Mouse (Mus musculus): ENCODE data around the gene Exosc5. TPM values are rescaled to one million over a fixed set of nuclear protein-coding genes. Genes with fewer than 3 reads are reported as not detected.

Gene Exosc5
- polyA plus RNA-seq, 1 experiment from 2014 or later, result 48.1 TPM

DNA sequence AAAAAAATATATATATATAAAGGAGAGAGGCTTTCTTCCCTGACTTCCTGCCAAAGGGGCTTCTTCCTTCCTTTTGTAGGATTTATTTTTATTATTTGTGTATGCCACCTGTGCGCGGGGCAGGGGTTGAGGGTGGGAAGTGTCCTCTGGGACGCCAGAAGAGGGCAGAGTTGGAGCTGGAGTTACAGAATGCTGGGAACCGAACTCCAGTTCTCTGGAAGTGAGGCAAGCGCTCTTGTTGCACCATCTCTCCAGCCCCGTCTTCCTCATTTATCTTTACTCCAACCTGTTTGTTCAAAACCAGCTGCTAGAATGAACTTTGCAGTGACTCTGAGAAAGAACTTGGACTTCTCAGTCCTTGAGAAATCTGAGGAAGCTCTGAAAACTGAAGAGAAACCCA lies 21.0 kb downstream of the Exosc5 start:
- WGBS, result 10% methylated on average over 6 of the region's 6 CpGs
- H3K27me3 ChIP-seq (ENCODE audit: control insufficient read depth, insufficient read depth, low read length), result peaks cover 18% of the 10 kb centered on the region
- H3K4me3 ChIP-seq (ENCODE audit: low read depth, low read length), result peak overlapping the region; percentile 59; the same call in 1 of the 2 replicates
- no peaks in the 10 kb centered on the region for H3K36me3 ChIP-seq (ENCODE audit: control insufficient read depth, insufficient read depth, low read length)
- no peak overlapping the region for H3K27ac ChIP-seq (ENCODE audit: low read depth, low read length)
- no peak overlapping the region; the same call in 1 of the 2 replicates for H3K9ac ChIP-seq (ENCODE audit: low read depth, low read length)
- peak overlapping the region; percentile 38 for H3K4me2 ChIP-seq (replicated peaks; ENCODE audit: low read depth, low read length)
- DNase-seq (ENCODE audit: low spot score) (peak; percentile 12), ATAC-seq (ENCODE audit: low FRiP score) (no peak)
- H3K9me3 ChIP-seq (ENCODE audit: control insufficient read depth, low read length), result no peaks in the 10 kb centered on the region
- H3K4me1 ChIP-seq (replicated peaks; ENCODE audit: control insufficient read depth, insufficient read depth, low read length), result no peaks in the 10 kb centered on the region

DNA sequence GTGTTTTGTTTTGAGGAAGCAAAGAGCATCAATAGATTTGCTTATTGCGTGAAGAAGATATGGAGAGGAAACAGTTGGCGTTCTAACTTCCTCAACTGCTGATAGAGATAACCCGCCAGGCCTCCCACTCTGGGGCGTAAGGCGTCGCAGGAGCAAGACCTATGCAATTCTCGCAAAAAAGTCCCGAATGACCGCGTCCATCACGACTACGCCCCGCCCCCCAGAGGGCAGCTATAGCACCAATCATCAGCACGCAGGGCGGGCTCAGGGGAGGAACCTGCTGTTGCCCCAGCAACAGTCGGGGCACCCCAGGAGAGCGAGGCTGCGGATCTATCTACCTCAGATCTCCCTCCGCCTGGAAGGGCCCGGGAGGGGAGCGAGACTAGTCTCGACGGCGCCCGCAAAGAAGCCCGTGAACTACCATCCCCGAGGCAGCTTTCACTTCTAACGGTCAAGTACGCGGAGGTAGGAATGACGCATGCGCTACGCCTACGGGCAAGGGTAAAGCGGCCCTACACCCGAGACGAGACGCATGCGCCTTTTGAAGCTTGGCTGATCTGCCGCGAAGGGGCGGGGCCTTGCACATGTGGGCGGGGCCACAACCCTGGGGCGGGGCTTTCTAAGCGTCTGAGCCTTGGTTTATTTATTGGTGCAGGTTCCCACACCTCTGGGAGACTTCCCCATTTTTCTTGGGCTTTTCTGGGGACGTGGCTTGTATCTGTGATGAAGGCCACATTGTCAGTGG lies 21.7 kb downstream of the Exosc5 start, which contains the start of gene B9d2:
TSS of gene B9d2 (plus strand) at position 267 of the 745 bp plus-strand sequence.
- Histone ChIP-seq H3K36me3 (ENCODE audit: control insufficient read depth, insufficient read depth, low read length) (no peaks in the 10 kb centered on the region), H3K4me2 (replicated peaks; ENCODE audit: low read depth, low read length) (peak within 1 kb of the TSS; percentile 38), H3K9ac (ENCODE audit: low read depth, low read length) (peak within 1 kb of the TSS; percentile 65), H3K4me3 (ENCODE audit: low read depth, low read length) (peak within 1 kb of the TSS; percentile 59), H3K27me3 (ENCODE audit: control insufficient read depth, insufficient read depth, low read length) (peaks cover 12% of the 10 kb centered on the region), H3K4me1 (replicated peaks; ENCODE audit: control insufficient read depth, insufficient read depth, low read length) (no peaks in the 10 kb centered on the region), H3K27ac (ENCODE audit: low read depth, low read length) (peak within 1 kb of the TSS; percentile 91), H3K9me3 (ENCODE audit: control insufficient read depth, low read length) (no peaks in the 10 kb centered on the region)
- DNase-seq (ENCODE audit: low spot score) (peak; percentile 95), ATAC-seq (ENCODE audit: low FRiP score) (peak; percentile 98)
- WGBS, result under 1% methylated on average over 46 of the region's 46 CpGs

DNA sequence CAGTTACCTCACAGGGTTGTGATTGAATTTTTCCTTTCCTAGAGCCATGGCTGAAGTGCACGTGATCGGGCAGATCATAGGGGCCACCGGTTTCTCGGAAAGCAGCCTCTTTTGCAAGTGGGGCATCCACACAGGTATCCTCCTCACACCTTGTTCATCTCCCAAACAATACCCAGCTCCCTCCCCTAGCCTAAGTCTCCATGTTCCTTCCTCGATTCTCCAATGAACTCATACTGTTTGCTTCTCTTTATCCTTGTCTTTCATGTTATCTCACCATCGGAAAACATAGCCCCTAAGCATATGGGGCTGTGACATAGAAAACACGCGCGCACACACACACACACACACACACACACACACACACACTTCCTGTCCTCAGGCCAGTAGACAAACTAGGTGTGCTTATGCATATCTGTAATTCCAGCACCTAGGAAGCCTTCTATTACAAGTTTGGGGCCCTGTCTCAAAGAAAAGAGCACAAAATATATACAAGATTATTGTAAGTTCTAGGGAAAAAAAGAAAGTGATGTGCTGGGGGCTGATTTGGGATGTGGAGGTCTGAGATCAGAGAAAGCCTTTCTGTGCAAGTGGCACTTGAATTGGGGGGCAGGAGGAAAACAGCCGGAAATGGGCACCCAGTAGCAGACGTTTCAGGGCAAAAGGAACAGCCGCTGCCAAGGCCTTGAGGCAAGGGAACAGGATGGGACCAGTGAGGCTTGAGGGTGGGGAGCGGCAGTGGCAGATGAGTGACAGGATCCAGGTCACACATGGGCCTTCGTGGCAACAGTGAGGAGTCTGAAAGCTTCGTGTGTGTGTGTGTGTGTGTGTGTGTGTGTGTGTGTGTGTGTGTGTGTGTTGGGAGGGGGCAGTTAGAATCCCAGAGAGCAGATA lies 22.6 kb downstream of the Exosc5 start:
- 63% methylated on average over 15 of the region's 15 CpGs for WGBS
- peak overlapping the region; percentile 8; the same call in 1 of the 2 replicates for H3K4me2 ChIP-seq (replicated peaks; ENCODE audit: low read depth, low read length)
- H3K4me1 ChIP-seq (replicated peaks; ENCODE audit: control insufficient read depth, insufficient read depth, low read length), result no peaks in the 10 kb centered on the region; the same call in 1 of the 2 replicates
- peak overlapping the region; percentile 59; the same call in 1 of the 2 replicates for H3K4me3 ChIP-seq (ENCODE audit: low read depth, low read length)
- no peak; the same call in 1 of the 2 replicates for ATAC-seq (ENCODE audit: low FRiP score)
- H3K27me3 ChIP-seq (ENCODE audit: control insufficient read depth, insufficient read depth, low read length), result peaks cover 15% of the 10 kb centered on the region
- H3K9me3 ChIP-seq (ENCODE audit: control insufficient read depth, low read length), result no peaks in the 10 kb centered on the region
- no peak for DNase-seq (ENCODE audit: low spot score)
- H3K9ac ChIP-seq (ENCODE audit: low read depth, low read length), result no peak overlapping the region
- H3K36me3 ChIP-seq (ENCODE audit: control insufficient read depth, insufficient read depth, low read length), result no peaks in the 10 kb centered on the region
- no peak overlapping the region for H3K27ac ChIP-seq (ENCODE audit: low read depth, low read length)

DNA sequence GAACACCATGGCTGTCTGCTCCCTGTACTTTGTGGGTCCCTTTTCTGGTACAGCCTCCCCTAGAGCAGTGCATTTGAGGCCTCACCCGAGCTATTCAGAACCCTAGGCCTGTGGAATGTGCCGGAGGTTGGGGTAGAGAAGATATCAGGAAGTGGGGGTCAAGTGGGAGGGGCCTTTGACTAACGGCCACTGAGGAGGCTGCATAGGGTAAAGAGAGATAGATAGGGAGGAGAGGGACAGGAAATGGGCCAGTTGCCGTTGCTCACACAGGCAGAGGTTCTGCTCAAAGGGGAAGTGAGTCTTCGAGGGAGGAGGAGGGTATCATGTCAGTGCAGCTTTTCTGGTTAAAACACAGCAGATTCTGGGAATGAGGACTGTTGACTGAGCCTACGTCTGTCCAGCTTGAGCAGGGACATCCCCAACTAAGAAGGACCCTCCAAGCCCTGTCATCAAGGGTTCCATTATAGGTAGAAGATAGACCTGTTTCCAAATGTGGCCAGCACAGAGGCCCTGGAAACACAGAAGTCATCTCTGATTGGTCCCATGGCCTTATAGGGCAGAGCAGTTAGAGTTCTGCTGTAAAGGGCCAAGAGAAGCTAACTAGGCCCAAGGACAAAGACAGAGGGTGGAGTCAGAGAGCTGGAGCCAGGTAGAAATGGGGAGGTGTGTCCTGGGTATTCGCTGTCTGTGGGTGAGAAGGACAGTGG lies 24.7 kb downstream of the Exosc5 start:
- no peak overlapping the region for H3K9ac ChIP-seq (ENCODE audit: low read depth, low read length)
- H3K27me3 ChIP-seq (ENCODE audit: control insufficient read depth, insufficient read depth, low read length), result peaks cover 33% of the 10 kb centered on the region
- 67% methylated on average over 7 of the region's 7 CpGs for WGBS
- H3K27ac ChIP-seq (ENCODE audit: low read depth, low read length), result no peak overlapping the region
- no peaks in the 10 kb centered on the region for H3K36me3 ChIP-seq (ENCODE audit: control insufficient read depth, insufficient read depth, low read length)
- H3K4me1 ChIP-seq (replicated peaks; ENCODE audit: control insufficient read depth, insufficient read depth, low read length), result peaks cover 6% of the 10 kb centered on the region
- ATAC-seq (ENCODE audit: low FRiP score) (no peak), DNase-seq (ENCODE audit: low spot score) (no peak)
- no peak overlapping the region for H3K4me3 ChIP-seq (ENCODE audit: low read depth, low read length)
- no peak overlapping the region for H3K4me2 ChIP-seq (replicated peaks; ENCODE audit: low read depth, low read length)
- no peaks in the 10 kb centered on the region for H3K9me3 ChIP-seq (ENCODE audit: control insufficient read depth, low read length)

DNA sequence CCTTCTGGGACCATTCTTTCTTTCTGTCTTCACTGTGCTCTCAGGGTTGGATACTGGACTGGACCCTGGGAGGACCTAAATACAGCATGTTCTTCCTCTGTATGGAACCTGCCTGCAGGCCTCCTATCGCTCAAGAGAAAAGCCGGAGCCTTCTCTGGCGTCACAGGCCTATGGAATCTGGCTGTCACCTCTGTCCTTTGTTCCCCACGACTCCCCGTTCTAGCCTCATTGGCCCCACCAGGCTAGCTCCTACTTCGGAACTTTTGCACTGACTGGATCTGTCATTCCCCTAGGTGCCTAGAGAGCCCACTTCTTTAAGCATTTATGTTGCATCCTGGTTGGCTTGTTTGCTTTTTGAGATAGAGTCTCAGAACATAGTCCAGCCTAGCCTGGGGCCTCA lies 25.7 kb downstream of the Exosc5 start:
- H3K36me3 ChIP-seq (ENCODE audit: control insufficient read depth, insufficient read depth, low read length), result no peaks in the 10 kb centered on the region
- H3K27me3 ChIP-seq (ENCODE audit: control insufficient read depth, insufficient read depth, low read length), result peaks cover 38% of the 10 kb centered on the region
- H3K27ac ChIP-seq (ENCODE audit: low read depth, low read length), result no peak overlapping the region
- peaks cover 12% of the 10 kb centered on the region for H3K4me1 ChIP-seq (replicated peaks; ENCODE audit: control insufficient read depth, insufficient read depth, low read length)
- ATAC-seq (ENCODE audit: low FRiP score), result no peak
- DNase-seq (ENCODE audit: low spot score), result no peak
- no peaks in the 10 kb centered on the region for H3K9me3 ChIP-seq (ENCODE audit: control insufficient read depth, low read length)
- 86% methylated on average over 6 of the region's 6 CpGs for WGBS
- no peak overlapping the region for H3K4me3 ChIP-seq (ENCODE audit: low read depth, low read length)
- H3K4me2 ChIP-seq (replicated peaks; ENCODE audit: low read depth, low read length), result no peak overlapping the region
- H3K9ac ChIP-seq (ENCODE audit: low read depth, low read length), result no peak overlapping the region

DNA sequence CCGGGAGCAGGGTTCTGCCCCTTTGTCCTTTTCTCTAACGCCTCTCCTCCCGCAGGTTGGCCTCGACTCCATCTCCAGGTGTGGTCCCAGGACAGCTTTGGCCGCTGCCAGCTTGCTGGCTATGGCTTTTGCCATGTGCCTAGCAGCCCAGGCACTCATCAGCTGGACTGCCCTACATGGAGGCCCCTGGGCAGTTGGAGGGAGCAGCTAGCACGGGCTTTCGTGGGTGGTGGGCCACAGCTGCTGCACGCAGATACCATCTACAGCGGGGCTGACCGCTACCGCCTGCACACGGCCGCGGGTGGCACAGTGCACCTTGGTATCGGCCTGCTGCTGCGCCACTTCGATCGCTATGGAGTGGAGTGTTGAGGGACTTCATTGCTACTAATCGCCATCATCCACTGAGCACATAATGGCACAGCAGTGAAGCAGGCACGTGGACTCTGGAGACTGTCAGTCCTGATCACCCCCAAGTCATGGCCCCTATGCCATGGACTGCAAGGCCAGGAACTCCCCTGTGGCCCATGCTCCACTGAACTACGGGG lies 27.0 kb downstream of the Exosc5 start:
- Histone ChIP-seq H3K27ac (ENCODE audit: low read depth, low read length) (no peak overlapping the region), H3K27me3 (ENCODE audit: control insufficient read depth, insufficient read depth, low read length) (peaks cover 47% of the 10 kb centered on the region), H3K4me1 (replicated peaks; ENCODE audit: control insufficient read depth, insufficient read depth, low read length) (peaks cover 12% of the 10 kb centered on the region), H3K9ac (ENCODE audit: low read depth, low read length) (no peak overlapping the region), H3K4me3 (ENCODE audit: low read depth, low read length) (peak overlapping the region; percentile 43; the same call in 1 of the 2 replicates), H3K4me2 (replicated peaks; ENCODE audit: low read depth, low read length) (no peak overlapping the region), H3K36me3 (ENCODE audit: control insufficient read depth, insufficient read depth, low read length) (no peaks in the 10 kb centered on the region), H3K9me3 (ENCODE audit: control insufficient read depth, low read length) (no peaks in the 10 kb centered on the region)
- WGBS, result 64% methylated on average over 21 of the region's 21 CpGs
- ATAC-seq (ENCODE audit: low FRiP score), result no peak
- no peak for DNase-seq (ENCODE audit: low spot score)

DNA sequence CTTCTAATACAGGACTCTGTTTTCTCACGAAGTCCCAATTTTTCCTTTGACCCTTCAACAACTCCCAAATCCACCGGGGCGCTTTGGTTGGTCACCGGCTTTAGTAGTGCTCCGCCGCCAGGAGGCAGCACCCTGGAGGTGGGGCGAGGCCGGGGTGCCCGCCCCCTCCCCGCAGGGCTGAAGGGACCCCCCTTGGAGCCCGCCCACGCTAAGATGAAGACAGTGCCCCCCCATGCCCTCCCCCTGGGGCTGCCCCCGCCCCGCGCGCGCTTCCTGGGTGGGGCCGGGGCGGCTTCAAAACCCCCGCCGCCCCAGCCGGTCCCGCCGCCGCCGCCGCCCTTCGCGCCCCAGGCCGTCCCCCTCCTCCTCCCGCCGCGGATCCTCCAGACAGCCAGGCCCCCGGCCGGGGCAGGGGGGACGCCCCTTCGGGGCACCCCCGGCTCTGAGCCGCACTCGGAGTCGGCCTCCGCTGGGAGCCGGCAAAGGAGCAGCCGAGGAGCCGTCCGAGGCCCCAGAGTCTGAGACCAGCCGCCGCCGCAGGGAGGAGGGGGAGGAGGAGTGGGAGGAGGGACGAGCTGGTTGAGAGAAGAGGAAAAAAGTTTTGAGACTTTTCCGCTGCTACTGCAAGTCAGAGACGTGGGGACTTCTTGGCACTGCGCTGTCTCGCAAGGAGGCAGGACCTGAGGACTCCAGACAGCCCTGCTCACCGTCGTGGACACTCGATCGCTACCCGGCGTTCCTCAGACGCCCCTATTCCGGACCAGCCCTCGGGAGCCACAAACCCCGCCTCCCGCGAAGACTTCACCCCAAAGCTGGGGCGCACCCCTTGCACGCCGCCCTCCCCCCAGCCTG lies 27.9 kb downstream of the Exosc5 start, which contains the start of gene Tgfb1:
TSS of gene Tgfb1 (plus strand) at position 323 of the 852 bp plus-strand sequence.
- H3K9ac ChIP-seq (ENCODE audit: low read depth, low read length), result peak within 1 kb of the TSS; percentile 59
- H3K4me1 ChIP-seq (replicated peaks; ENCODE audit: control insufficient read depth, insufficient read depth, low read length), result peaks cover 12% of the 10 kb centered on the region
- peak; percentile 79 for DNase-seq (ENCODE audit: low spot score)
- under 1% methylated on average over 54 of the region's 69 CpGs for WGBS
- peak within 1 kb of the TSS; percentile 43 for H3K4me3 ChIP-seq (ENCODE audit: low read depth, low read length)
- peak within 1 kb of the TSS; percentile 71 for H3K4me2 ChIP-seq (replicated peaks; ENCODE audit: low read depth, low read length)
- no peaks in the 10 kb centered on the region for H3K9me3 ChIP-seq (ENCODE audit: control insufficient read depth, low read length)
- peaks cover 47% of the 10 kb centered on the region for H3K27me3 ChIP-seq (ENCODE audit: control insufficient read depth, insufficient read depth, low read length)
- peak; percentile 50 for ATAC-seq (ENCODE audit: low FRiP score)
- H3K36me3 ChIP-seq (ENCODE audit: control insufficient read depth, insufficient read depth, low read length), result no peaks in the 10 kb centered on the region
- no peak within 1 kb of the TSS for H3K27ac ChIP-seq (ENCODE audit: low read depth, low read length)
